Mouse (Mus musculus) heart, postnatal 0 days (tissue): Measurements from ENCODE around the gene RPS10-NUDT3.

ENCODE experiments used
- CTCF ChIP-seq: IDR thresholded peaks from 2 replicates; pipeline ENCODE4 v1.5.1; 2016; ENCODE audit warnings: antibody characterized with exemption, control low read depth, low read depth
- EP300 ChIP-seq: IDR thresholded peaks from 2 replicates; pipeline ENCODE4 v1.6.1; 2016; ENCODE audit warnings: antibody characterized with exemption, low read depth

GRCm38 (mm10) chr17:27600286-27600685 is 34.7 kb downstream of the RPS10-NUDT3 start:
- TF ChIP-seq CTCF (no peak), EP300 (no peak)
